Mouse (Mus musculus): ENCODE measurements around the gene Ttc17. TPM values are rescaled to one million over a fixed set of nuclear protein-coding genes. Genes with fewer than 3 reads are reported as not detected.

Gene Ttc17
- total and polyA plus RNA-seq, 2 experiments: 12.1 to 17.0 TPM

GRCm38 (mm10) chr2:94289169-94289568 is 117.3 kb downstream of the Ttc17 start:
- Histone ChIP-seq H3K79me2 (ENCODE audit: control insufficient read depth, insufficient read depth, low read length) (no peaks in the 10 kb centered on the region), H3K27me3 (ENCODE audit: control insufficient read depth, insufficient read depth, low read length) (no peaks in the 10 kb centered on the region), H3K4me3 (ENCODE audit: insufficient read depth, low read depth, low read length) (no peak overlapping the region), H3K9ac (ENCODE audit: low read depth, low read length) (no peak overlapping the region), H3K27ac (replicated peaks; ENCODE audit: insufficient read depth, low read depth, low read length) (no peak overlapping the region), H3K36me3 (ENCODE audit: control insufficient read depth, insufficient read depth, low read length) (no peaks in the 10 kb centered on the region), H3K4me1 (ENCODE audit: control insufficient read depth, insufficient read depth, low read length) (no peaks in the 10 kb centered on the region)
- TF ChIP-seq POLR2A (IDR thresholded peaks at IDR 0.05; ENCODE audit: extremely low read depth, insufficient read depth, low read length) (no peak), CTCF (IDR thresholded peaks at IDR 0.05; ENCODE audit: low read depth, low read length) (no peak)
- WGBS: 2% methylated on average over 2 of the region's 2 CpGs
- DNase-seq (ENCODE audit: extremely low read depth, low read depth, low spot score): no peak

- no peak for DNase-seq (ENCODE audit: extremely low read depth, low read depth, low spot score)
- no peaks in the 10 kb centered on the region for H3K79me2 ChIP-seq (ENCODE audit: control insufficient read depth, insufficient read depth, low read length)
- WGBS: 41% methylated on average over 5 of the region's 5 CpGs
Measured at GRCm38 (mm10) chr2:94288086-94288485, 118.4 kb downstream of the Ttc17 start.

GRCm38 (mm10) chr2:94287435-94287834 is 119.1 kb downstream of the Ttc17 start:
- Histone ChIP-seq H3K9ac (ENCODE audit: low read depth, low read length) (no peak overlapping the region), H3K27me3 (ENCODE audit: control insufficient read depth, insufficient read depth, low read length) (no peaks in the 10 kb centered on the region), H3K79me2 (ENCODE audit: control insufficient read depth, insufficient read depth, low read length) (no peaks in the 10 kb centered on the region), H3K27ac (replicated peaks; ENCODE audit: insufficient read depth, low read depth, low read length) (no peak overlapping the region), H3K4me3 (ENCODE audit: insufficient read depth, low read depth, low read length) (no peak overlapping the region), H3K36me3 (ENCODE audit: control insufficient read depth, insufficient read depth, low read length) (no peaks in the 10 kb centered on the region), H3K4me1 (ENCODE audit: control insufficient read depth, insufficient read depth, low read length) (no peaks in the 10 kb centered on the region)
- 75% methylated on average over 7 of the region's 7 CpGs for WGBS
- no peak for DNase-seq (ENCODE audit: extremely low read depth, low read depth, low spot score)
- TF ChIP-seq POLR2A (IDR thresholded peaks at IDR 0.05; ENCODE audit: extremely low read depth, insufficient read depth, low read length) (no peak), CTCF (IDR thresholded peaks at IDR 0.05; ENCODE audit: low read depth, low read length) (no peak)

More at GRCm38 (mm10) chr2:94288086-94288485, 118.4 kb downstream of the Ttc17 start:
- no peaks in the 10 kb centered on the region for H3K4me1 ChIP-seq (ENCODE audit: control insufficient read depth, insufficient read depth, low read length)
- no peak overlapping the region for H3K9ac ChIP-seq (ENCODE audit: low read depth, low read length)
- no peak for TF ChIP-seq CTCF (IDR thresholded peaks at IDR 0.05; ENCODE audit: low read depth, low read length)
- H3K4me3 ChIP-seq (ENCODE audit: insufficient read depth, low read depth, low read length): no peak overlapping the region
- no peaks in the 10 kb centered on the region for H3K36me3 ChIP-seq (ENCODE audit: control insufficient read depth, insufficient read depth, low read length)
- no peak overlapping the region for H3K27ac ChIP-seq (replicated peaks; ENCODE audit: insufficient read depth, low read depth, low read length)
- no peaks in the 10 kb centered on the region for H3K27me3 ChIP-seq (ENCODE audit: control insufficient read depth, insufficient read depth, low read length)

GRCm38 (mm10) chr2:94283526-94283925 is 123.0 kb downstream of the Ttc17 start:
- Histone ChIP-seq H3K27me3 (ENCODE audit: control insufficient read depth, insufficient read depth, low read length) (no peaks in the 10 kb centered on the region), H3K4me3 (ENCODE audit: insufficient read depth, low read depth, low read length) (no peak overlapping the region), H3K27ac (replicated peaks; ENCODE audit: insufficient read depth, low read depth, low read length) (no peak overlapping the region), H3K9ac (ENCODE audit: low read depth, low read length) (no peak overlapping the region), H3K4me1 (ENCODE audit: control insufficient read depth, insufficient read depth, low read length) (no peaks in the 10 kb centered on the region), H3K79me2 (ENCODE audit: control insufficient read depth, insufficient read depth, low read length) (no peaks in the 10 kb centered on the region), H3K36me3 (ENCODE audit: control insufficient read depth, insufficient read depth, low read length) (no peaks in the 10 kb centered on the region)
- DNase-seq (ENCODE audit: extremely low read depth, low read depth, low spot score): no peak
- TF ChIP-seq POLR2A (IDR thresholded peaks at IDR 0.05; ENCODE audit: extremely low read depth, insufficient read depth, low read length): no peak
- TF ChIP-seq CTCF (IDR thresholded peaks at IDR 0.05; ENCODE audit: low read depth, low read length): no peak
- 65% methylated on average over 6 of the region's 6 CpGs for whole genome bisulfite sequencing

GRCm38 (mm10) chr2:94279596-94279995 is 126.9 kb downstream of the Ttc17 start:
- Histone ChIP-seq H3K79me2 (ENCODE audit: control insufficient read depth, insufficient read depth, low read length) (no peaks in the 10 kb centered on the region), H3K27me3 (ENCODE audit: control insufficient read depth, insufficient read depth, low read length) (peaks cover 2% of the 10 kb centered on the region; the same call in 1 of the 2 replicates), H3K27ac (replicated peaks; ENCODE audit: insufficient read depth, low read depth, low read length) (no peak overlapping the region), H3K4me1 (ENCODE audit: control insufficient read depth, insufficient read depth, low read length) (no peaks in the 10 kb centered on the region), H3K4me3 (ENCODE audit: insufficient read depth, low read depth, low read length) (no peak overlapping the region), H3K36me3 (ENCODE audit: control insufficient read depth, insufficient read depth, low read length) (no peaks in the 10 kb centered on the region), H3K9ac (ENCODE audit: low read depth, low read length) (no peak overlapping the region)
- DNase-seq (ENCODE audit: extremely low read depth, low read depth, low spot score): no peak
- WGBS: 74% methylated on average over 5 of the region's 5 CpGs
- no peak for TF ChIP-seq POLR2A (IDR thresholded peaks at IDR 0.05; ENCODE audit: extremely low read depth, insufficient read depth, low read length)
- no peak for TF ChIP-seq CTCF (IDR thresholded peaks at IDR 0.05; ENCODE audit: low read depth, low read length)

- Histone ChIP-seq H3K27ac (replicated peaks; ENCODE audit: insufficient read depth, low read depth, low read length) (no peak overlapping the region), H3K4me1 (ENCODE audit: control insufficient read depth, insufficient read depth, low read length) (no peaks in the 10 kb centered on the region), H3K36me3 (ENCODE audit: control insufficient read depth, insufficient read depth, low read length) (no peaks in the 10 kb centered on the region), H3K4me3 (ENCODE audit: insufficient read depth, low read depth, low read length) (no peak overlapping the region), H3K9ac (ENCODE audit: low read depth, low read length) (no peak overlapping the region), H3K27me3 (ENCODE audit: control insufficient read depth, insufficient read depth, low read length) (peaks cover 6% of the 10 kb centered on the region), H3K79me2 (ENCODE audit: control insufficient read depth, insufficient read depth, low read length) (no peaks in the 10 kb centered on the region)
- TF ChIP-seq CTCF (IDR thresholded peaks at IDR 0.05; ENCODE audit: low read depth, low read length) (no peak), POLR2A (IDR thresholded peaks at IDR 0.05; ENCODE audit: extremely low read depth, insufficient read depth, low read length) (no peak)
- WGBS: 65% methylated on average over 4 of the region's 4 CpGs
- DNase-seq (ENCODE audit: extremely low read depth, low read depth, low spot score): no peak
Measured at GRCm38 (mm10) chr2:94276103-94276502, 130.4 kb downstream of the Ttc17 start.
